Mouse (Mus musculus) liver, embryonic 14.5 days (tissue): ENCODE measurements at regions not wholly inside any gene's neighbourhood (a gene's known extent, or its start where the extent isn't known, plus 50 kb on each side); places are given as distances from the start of the nearest gene placed in this dataset.
"Not testable (repeated sequence)": the region's sequence is repeated elsewhere in the genome, so short reads cannot be mapped to it uniquely, and the experiment has no call there.

Source experiments
- ATAC-seq: fragments of 200-750 bp; cut with Nextera tagmentation; 2 replicates; pipeline ENCODE4 v1.8.0; 2017; ENCODE audit warnings: moderate number of reproducible peaks, mild to moderate bottlenecking, moderate library complexity; ENCODE audit not compliant: insufficient read depth
- DNase-seq, 3 experiments: peaks; one replicate each; pipeline ENCODE4 v3.0.0-alpha.2; 2012 to 2013; ENCODE audit warnings: low read depth in 3 of 3, low spot score in 3 of 3
- H3K27ac ChIP-seq: fragments of 300-500 bp; sonication (generic); 2 replicates; pipeline ENCODE4 v1.5.1; 2014; ENCODE audit warnings: moderate library complexity, mild to moderate bottlenecking, control low read depth, inconsistent platforms
- H3K27me3 ChIP-seq: fragments of 300-500 bp; sonication (generic); 2 replicates; pipeline ENCODE4 v1.6.1; 2014; ENCODE audit warnings: mild to moderate bottlenecking, low read length, moderate library complexity; ENCODE audit not compliant: control insufficient read depth, insufficient read depth
- H3K36me3 ChIP-seq: fragments of 300-500 bp; sonication (generic); replicated peaks from 2 replicates; pipeline ENCODE4 v1.6.1; 2014; ENCODE audit warnings: low read depth; ENCODE audit not compliant: control insufficient read depth, insufficient read depth
- H3K4me1 ChIP-seq, 2 experiments: fragments of 200-500 bp in 1 of 2; fragments of 300-500 bp in 1 of 2; sonication (generic) in 1 of 2; replicated peaks; 2 replicates each; pipeline ENCODE4 v1.6.1; 2012 to 2014; ENCODE audit warnings: antibody characterized with exemption in 1 of 2, inconsistent platforms in 1 of 2, low read length in 1 of 2; ENCODE audit not compliant: control insufficient read depth in 2 of 2, insufficient read depth in 2 of 2
- H3K4me2 ChIP-seq: fragments of 300-500 bp; sonication (generic); 2 replicates; pipeline ENCODE4 v1.6.1; 2014; ENCODE audit warnings: low read depth, mild to moderate bottlenecking, control low read depth, moderate library complexity
- H3K4me3 ChIP-seq, 2 experiments: fragments of 200-500 bp in 1 of 2; fragments of 300-500 bp in 1 of 2; sonication (generic) in 1 of 2; 2 replicates each; pipeline ENCODE4 v1.5.1; 2012 to 2014; ENCODE audit warnings: low read depth in 2 of 2, low read length in 2 of 2, mild to moderate bottlenecking in 2 of 2, control low read depth in 1 of 2, inconsistent platforms in 1 of 2, moderate library complexity in 1 of 2; ENCODE audit not compliant: insufficient read depth in 1 of 2
- H3K9ac ChIP-seq: fragments of 300-500 bp; sonication (generic); replicated peaks from 2 replicates; pipeline ENCODE4 v1.6.1; 2014; ENCODE audit warnings: mild to moderate bottlenecking, control low read depth, moderate library complexity
- H3K9me3 ChIP-seq: fragments of 300-500 bp; sonication (generic); 2 replicates; pipeline ENCODE4 v1.6.1; 2016; ENCODE audit warnings: low read length, mixed read lengths; ENCODE audit not compliant: control insufficient read depth
- CTCF ChIP-seq: IDR thresholded peaks from 2 replicates; pipeline ENCODE4 v1.5.1; 2016; ENCODE audit warnings: antibody characterized with exemption, low read depth, control low read depth
- EP300 ChIP-seq: IDR thresholded peaks from 2 replicates; pipeline ENCODE4 v1.6.1; 2016; ENCODE audit warnings: antibody characterized with exemption, low read depth
- WGBS: fragments of 180-500 bp; shearing (Covaris S2); extraction: QIAGEN DNeasy Blood & Tissue Kit; methylation state at CpG from one replicate; pipeline ENCODE4 v1.1.7; 2014; ENCODE audit not compliant: insufficient replicate concordance; 5-methylcytosine and 5-hydroxymethylcytosine counted together

DNA sequence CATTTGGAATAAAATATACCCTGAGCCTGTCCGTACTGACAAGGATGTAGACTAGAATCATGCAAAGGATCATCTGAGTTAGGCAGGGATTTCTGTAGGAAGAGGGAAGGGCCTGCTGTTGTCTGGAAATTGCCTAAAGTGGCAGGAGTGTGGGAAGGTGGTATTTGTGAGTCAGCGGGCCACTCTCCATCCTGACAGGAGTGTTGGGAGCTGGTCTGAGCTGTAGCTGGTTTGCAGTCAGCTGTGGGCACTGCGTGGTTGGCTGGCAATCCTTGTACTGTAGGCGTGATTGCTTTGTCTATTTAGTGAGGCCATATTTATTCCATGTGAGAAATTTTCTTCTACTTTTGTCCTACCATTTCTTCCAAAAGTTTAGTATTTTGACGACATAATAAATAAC, 524.2 kb upstream of the BB014433 start:
- Histone ChIP-seq H3K9ac (no peak overlapping the region), H3K4me3 (no peak overlapping the region), H3K36me3 (no peaks in the 10 kb centered on the region), H3K9me3 (no peaks in the 10 kb centered on the region), H3K4me2 (no peak overlapping the region), H3K27me3 (no peaks in the 10 kb centered on the region), H3K4me1 (no peaks in the 10 kb centered on the region), H3K27ac (no peak overlapping the region)
- TF ChIP-seq CTCF (no peak), EP300 (no peak)
- DNase-seq, result no peak
- 60% methylated on average over 5 of the region's 5 CpGs for WGBS
- ATAC-seq, result no peak

- H3K27ac ChIP-seq, result no peak overlapping the region
- H3K4me1 ChIP-seq, result no peaks in the 10 kb centered on the region
- TF ChIP-seq EP300 (no peak), CTCF (no peak)
- no peaks in the 10 kb centered on the region for H3K9me3 ChIP-seq
- ATAC-seq (no peak), DNase-seq (no peak)
- WGBS, result 74% methylated on average over 2 of the region's 2 CpGs
- H3K4me3 ChIP-seq, result no peak overlapping the region
- no peak overlapping the region for H3K9ac ChIP-seq
- no peaks in the 10 kb centered on the region for H3K36me3 ChIP-seq
- H3K4me2 ChIP-seq, result no peak overlapping the region
- no peaks in the 10 kb centered on the region for H3K27me3 ChIP-seq
Measured at GRCm38 (mm10) chr8:15567742-15568141, 521.9 kb upstream of the BB014433 start.

GRCm38 (mm10) chr8:15562310-15563296, 516.7 kb upstream of the BB014433 start:
- no peaks in the 10 kb centered on the region for H3K27me3 ChIP-seq
- TF ChIP-seq CTCF (no peak), EP300 (no peak)
- H3K9ac ChIP-seq, result no peak overlapping the region
- no peaks in the 10 kb centered on the region for H3K4me1 ChIP-seq
- no peaks in the 10 kb centered on the region for H3K36me3 ChIP-seq
- ATAC-seq (no peak), DNase-seq (no peak)
- no peaks in the 10 kb centered on the region for H3K9me3 ChIP-seq
- no peak overlapping the region for H3K27ac ChIP-seq
- no peak overlapping the region for H3K4me3 ChIP-seq
- WGBS, result 73% methylated on average over 39 of the region's 39 CpGs
- H3K4me2 ChIP-seq, result no peak overlapping the region

DNA sequence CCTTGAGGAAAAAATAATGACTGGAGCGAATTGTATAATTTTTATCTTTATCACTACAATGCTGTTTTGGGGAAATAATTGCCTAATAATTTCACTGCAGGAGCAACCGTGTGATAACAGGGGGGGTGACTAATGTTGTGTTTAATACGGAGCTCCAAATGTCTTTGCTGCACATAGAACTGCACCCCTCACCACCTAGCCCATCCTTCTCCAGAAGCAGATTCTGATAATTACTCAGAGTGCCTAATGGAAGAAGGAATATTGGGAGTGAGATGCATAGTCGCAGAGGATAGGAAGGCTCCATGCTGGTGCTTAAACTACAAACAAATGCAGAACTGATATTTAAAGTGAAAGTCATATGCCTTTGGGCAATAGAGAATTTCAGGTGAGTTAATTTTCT, 486.1 kb upstream of the BB014433 start:
- ATAC-seq, result no peak
- TF ChIP-seq EP300 (no peak), CTCF (no peak)
- WGBS, result 72% methylated on average over 4 of the region's 4 CpGs

GRCm38 (mm10) chr8:15525461-15525860, 479.6 kb upstream of the BB014433 start:
- Histone ChIP-seq H3K9me3 (no peaks in the 10 kb centered on the region), H3K4me3 (no peak overlapping the region), H3K36me3 (no peaks in the 10 kb centered on the region), H3K4me1 (no peaks in the 10 kb centered on the region), H3K4me2 (no peak overlapping the region), H3K9ac (no peak overlapping the region), H3K27me3 (no peaks in the 10 kb centered on the region), H3K27ac (no peak overlapping the region)
- ATAC-seq (no peak), DNase-seq (no peak)
- no peak for TF ChIP-seq EP300
- TF ChIP-seq CTCF, result no peak
- WGBS, result 63% methylated on average over 3 of the region's 3 CpGs

More for the DNA sequence above, 486.1 kb upstream of the BB014433 start:
- H3K4me3 ChIP-seq, result no peak overlapping the region
- DNase-seq, result no peak
- no peaks in the 10 kb centered on the region for H3K36me3 ChIP-seq
- no peak overlapping the region for H3K9ac ChIP-seq
- no peaks in the 10 kb centered on the region for H3K9me3 ChIP-seq
- H3K27ac ChIP-seq, result no peak overlapping the region
- no peaks in the 10 kb centered on the region for H3K27me3 ChIP-seq
- H3K4me2 ChIP-seq, result no peak overlapping the region
- H3K4me1 ChIP-seq, result no peaks in the 10 kb centered on the region

DNA sequence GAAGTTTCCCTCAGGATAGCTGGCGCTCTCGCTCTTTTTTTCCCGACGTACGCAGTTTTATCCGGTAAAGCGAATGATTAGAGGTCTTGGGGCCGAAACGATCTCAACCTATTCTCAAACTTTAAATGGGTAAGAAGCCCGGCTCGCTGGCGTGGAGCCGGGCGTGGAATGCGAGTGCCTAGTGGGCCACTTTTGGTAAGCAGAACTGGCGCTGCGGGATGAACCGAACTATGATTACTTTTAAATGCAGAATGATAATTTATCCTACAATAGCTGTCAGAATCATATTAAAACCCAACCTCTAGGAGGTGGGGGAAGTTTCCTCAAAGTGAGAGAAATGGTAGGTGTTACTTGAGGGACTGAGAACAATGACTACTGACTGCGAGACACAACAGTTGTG, 474.0 kb upstream of the BB014433 start:
- H3K27ac ChIP-seq, H3K36me3 ChIP-seq, H3K27me3 ChIP-seq, ATAC-seq, H3K4me3 ChIP-seq, H3K4me1 ChIP-seq, H3K4me2 ChIP-seq, H3K9me3 ChIP-seq, DNase-seq, H3K9ac ChIP-seq: not testable (repeated sequence)
- WGBS, result 53% methylated on average over 17 of the region's 19 CpGs
